Mouse (Mus musculus) effector memory CD4-positive, alpha-beta T cell, adult 5 months (primary cell): ENCODE data around the gene Mpzl3. TPM values are rescaled to one million over a fixed set of nuclear protein-coding genes. Genes with fewer than 3 reads are reported as not detected.

Experiments used
- polyA plus RNA-seq: library from polyadenylated mRNA; unstranded; fragments of 100-300 nt; shearing (Covaris generic); gene quantifications from one replicate; pipeline ENCODE4 v1.2.1, GENCODE M21; 2017

Gene Mpzl3
- 26.8 TPM for polyA plus RNA-seq

DNA sequence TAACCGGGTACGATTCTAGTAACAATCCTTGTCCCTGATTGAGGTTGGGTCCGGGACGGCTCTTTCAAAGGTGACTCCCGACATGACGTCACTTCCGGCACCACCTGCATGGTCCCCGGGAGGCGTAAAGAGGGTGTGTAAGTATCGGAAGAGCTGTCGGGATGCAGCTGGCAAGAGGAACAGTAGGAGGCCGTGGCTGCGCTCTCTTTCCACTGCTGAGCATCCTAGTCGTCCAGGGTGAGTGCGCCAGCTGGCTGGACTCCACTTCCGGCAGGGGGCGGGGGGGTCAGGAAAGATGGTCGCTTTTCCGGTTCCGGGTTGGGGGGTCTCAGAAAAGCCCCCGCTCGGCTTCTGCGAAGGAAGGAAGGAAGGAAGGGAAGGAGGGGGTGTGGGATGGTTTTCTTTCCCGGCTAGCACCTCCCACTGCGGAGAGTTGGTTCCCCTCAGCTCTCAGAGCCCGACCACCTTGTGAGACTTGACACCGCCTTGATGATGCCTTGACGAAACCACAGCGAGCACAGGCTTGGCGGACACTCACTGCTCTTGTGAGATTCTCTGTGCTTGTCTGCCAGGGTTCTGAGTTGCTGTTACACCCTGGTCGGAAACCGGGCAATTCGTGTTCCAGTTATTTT is at the start of gene Mpzl3:
Mpzl3 (plus strand) TSS at position 105 of the 632 bp plus-strand sequence.

DNA sequence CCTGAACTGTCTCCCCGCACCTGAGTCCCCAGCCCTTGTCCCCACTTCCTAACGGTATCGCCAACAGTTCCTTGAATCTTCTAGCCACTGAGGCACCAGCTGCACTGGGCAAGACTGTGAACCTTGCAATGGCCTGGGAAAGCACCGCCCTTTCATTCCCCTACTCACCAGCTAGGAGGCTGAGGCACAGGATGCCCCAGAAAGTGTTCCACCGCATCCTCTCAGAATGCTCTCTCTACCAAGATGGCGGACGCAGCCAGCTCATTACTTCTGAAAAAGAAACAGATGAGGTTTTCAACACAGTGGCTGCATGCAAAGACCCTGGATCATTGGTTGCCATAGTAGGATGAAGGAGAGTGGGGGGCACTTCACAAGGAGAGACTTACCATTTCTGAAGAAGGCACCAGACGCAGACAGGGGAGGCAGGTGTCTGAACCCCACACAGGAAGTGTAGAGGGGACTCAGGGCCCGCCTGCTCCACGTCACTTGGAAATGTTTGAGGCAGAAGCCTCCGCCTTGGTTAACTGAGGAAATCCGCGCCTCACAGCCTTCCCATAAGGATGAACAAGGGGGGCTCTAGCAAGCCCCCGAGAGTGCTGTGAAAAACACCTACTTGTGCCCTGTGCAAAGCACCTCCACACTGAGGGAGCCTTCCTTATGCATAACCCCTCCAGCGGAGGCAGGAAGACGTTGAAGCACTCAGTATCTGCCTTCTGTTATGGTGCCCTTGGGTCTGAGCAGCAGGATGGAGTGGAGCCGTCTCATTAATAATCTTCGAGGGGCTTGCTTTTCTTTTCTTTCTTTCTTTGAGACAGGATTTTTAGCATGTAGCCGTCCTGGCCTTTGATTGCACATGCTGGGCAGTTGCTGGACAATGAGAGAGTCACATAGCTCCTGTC is 45.6 kb upstream of the Mpzl3 start, which contains the start of gene Cd3e:
Cd3e (minus strand) TSS at position 448 of the 899 bp plus-strand sequence.

DNA sequence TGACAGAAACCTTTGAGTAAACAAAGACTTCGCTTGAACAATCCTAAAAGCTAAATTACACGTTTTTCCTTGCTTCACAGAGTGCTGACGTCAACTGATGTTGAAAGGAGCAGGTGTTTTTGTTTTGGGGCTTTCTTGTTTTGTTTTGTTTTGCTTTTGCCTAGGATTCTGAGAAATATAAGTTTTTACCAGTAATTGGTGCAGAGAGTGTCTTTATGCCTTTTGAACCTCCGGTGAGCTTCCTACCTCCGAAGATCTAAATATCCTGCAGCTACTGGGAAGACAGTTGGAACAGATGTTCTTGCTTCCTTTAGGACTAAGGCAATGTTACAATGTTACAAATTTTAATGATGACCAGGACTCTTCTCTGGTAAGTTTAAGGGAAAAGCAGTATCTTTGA is 15.5 kb upstream of the Mpzl3 start, which contains the start of gene Mpzl2:
Mpzl2 (plus strand) TSS at position 301 of the 400 bp plus-strand sequence.

DNA sequence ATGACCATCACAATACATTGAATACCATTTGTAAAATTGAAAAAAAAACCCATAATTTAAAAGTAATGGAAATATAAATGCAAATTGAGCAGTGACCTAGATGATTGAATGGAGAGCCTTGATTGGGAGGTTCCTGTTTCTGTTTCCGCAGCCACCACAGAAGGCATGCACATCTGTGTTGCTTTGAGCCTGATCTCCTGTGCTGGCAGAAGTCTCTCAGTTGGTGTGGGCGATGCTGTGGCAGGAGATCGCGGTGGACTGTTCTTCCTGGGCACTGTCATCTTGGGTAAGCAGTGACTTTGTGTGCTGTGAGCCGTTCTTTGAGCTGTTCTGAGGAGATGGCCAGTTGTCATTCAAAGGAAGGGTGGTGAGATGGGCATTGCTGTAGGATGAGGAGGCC is 24.0 kb downstream of the Mpzl3 start, which contains the start of gene Jaml:
Jaml (plus strand) TSS at position 173 of the 400 bp plus-strand sequence.

DNA sequence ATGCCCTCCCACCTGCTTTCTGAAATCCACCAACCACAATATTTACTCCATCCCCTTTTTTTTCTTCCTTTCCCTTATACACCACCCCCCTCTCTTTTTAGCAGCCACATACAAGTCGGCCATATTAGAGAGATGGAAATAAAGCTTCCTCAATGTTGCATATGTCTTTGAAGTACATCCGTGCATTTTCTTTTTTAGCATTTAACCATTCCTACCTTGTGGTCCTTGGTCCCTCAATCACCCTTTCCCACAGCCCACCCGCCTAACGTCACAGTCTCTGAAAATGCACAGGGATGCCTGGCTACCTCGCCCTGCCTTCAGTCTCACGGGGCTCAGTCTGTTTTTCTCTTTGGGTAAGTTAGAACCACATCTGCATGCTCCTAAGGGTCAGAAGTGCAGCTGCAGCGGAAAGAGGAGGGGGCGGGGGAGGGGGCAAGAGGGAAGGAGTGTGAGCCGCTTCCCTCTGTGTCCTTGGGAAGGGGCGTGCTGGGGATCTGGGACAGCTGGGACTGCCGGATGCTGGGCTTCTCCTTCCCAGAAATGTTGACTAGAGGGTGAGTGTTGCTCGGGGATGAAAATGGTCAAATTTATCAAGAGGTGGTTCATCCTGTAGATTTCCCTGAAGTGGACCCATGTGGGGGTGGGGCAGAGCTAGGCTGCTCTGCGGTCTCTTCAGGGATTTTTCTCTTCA is 62.9 kb downstream of the Mpzl3 start, which contains the start of gene Scn2b:
Scn2b (plus strand) TSS at position 42 of the 691 bp plus-strand sequence.

Other genes with a start within 250 kb of the Mpzl3 start
- gene Kmt2a, start 173.9 kb upstream of the Mpzl3 start, polyA plus RNA-seq = 83.9 TPM
- gene Atp5l, start 134.4 kb upstream of the Mpzl3 start, polyA plus RNA-seq = 271 TPM
- gene Ube4a, start 89.6 kb upstream of the Mpzl3 start, polyA plus RNA-seq = 35.7 TPM
- gene Cd3g, start 74.8 kb upstream of the Mpzl3 start, polyA plus RNA-seq = 762 TPM
- gene Cd3d, start 73.4 kb upstream of the Mpzl3 start, polyA plus RNA-seq = 472 TPM
- 926 TPM for gene Cd3e, start 45.6 kb upstream of the Mpzl3 start, polyA plus RNA-seq
- gene Mpzl2, start 15.4 kb upstream of the Mpzl3 start, polyA plus RNA-seq = 0.46 TPM
- gene Jaml, start 24.0 kb downstream of the Mpzl3 start, polyA plus RNA-seq = 4.1 TPM
- not detected for gene Scn2b, start 62.6 kb downstream of the Mpzl3 start, polyA plus RNA-seq
- gene Scn4b, start 83.2 kb downstream of the Mpzl3 start, polyA plus RNA-seq = 0.17 TPM
- 0.57 TPM for gene BC049352, start 126.8 kb downstream of the Mpzl3 start, polyA plus RNA-seq
- gene Tmprss4, start 148.9 kb downstream of the Mpzl3 start, polyA plus RNA-seq = not detected
- gene Il10ra, start 214.0 kb downstream of the Mpzl3 start, polyA plus RNA-seq = 28.8 TPM